Mouse (Mus musculus) liver, embryonic 14.5 days (tissue): ENCODE data around the gene Alkbh7. TPM values are rescaled to one million over a fixed set of nuclear protein-coding genes. Genes with fewer than 3 reads are reported as not detected.
A peak's percentile ranks its signal among the peaks of the same experiment; 100 is the strongest.

ENCODE experiments used
- ATAC-seq: fragments of 200-750 bp; cut with Nextera tagmentation; 2 replicates; pipeline ENCODE4 v1.8.0; 2017; ENCODE audit warnings: moderate number of reproducible peaks, mild to moderate bottlenecking, moderate library complexity; ENCODE audit not compliant: insufficient read depth
- DNase-seq, 3 experiments: peaks; one replicate each; pipeline ENCODE4 v3.0.0-alpha.2; 2012 to 2013; ENCODE audit warnings: low read depth in 3 of 3, low spot score in 3 of 3
- H3K27ac ChIP-seq: fragments of 300-500 bp; sonication (generic); 2 replicates; pipeline ENCODE4 v1.5.1; 2014; ENCODE audit warnings: moderate library complexity, mild to moderate bottlenecking, control low read depth, inconsistent platforms
- H3K27me3 ChIP-seq: fragments of 300-500 bp; sonication (generic); 2 replicates; pipeline ENCODE4 v1.6.1; 2014; ENCODE audit warnings: mild to moderate bottlenecking, low read length, moderate library complexity; ENCODE audit not compliant: control insufficient read depth, insufficient read depth
- H3K36me3 ChIP-seq: fragments of 300-500 bp; sonication (generic); replicated peaks from 2 replicates; pipeline ENCODE4 v1.6.1; 2014; ENCODE audit warnings: low read depth; ENCODE audit not compliant: control insufficient read depth, insufficient read depth
- H3K4me1 ChIP-seq, 2 experiments: fragments of 200-500 bp in 1 of 2; fragments of 300-500 bp in 1 of 2; sonication (generic) in 1 of 2; replicated peaks; 2 replicates each; pipeline ENCODE4 v1.6.1; 2012 to 2014; ENCODE audit warnings: antibody characterized with exemption in 1 of 2, inconsistent platforms in 1 of 2, low read length in 1 of 2; ENCODE audit not compliant: control insufficient read depth in 2 of 2, insufficient read depth in 2 of 2
- H3K4me2 ChIP-seq: fragments of 300-500 bp; sonication (generic); 2 replicates; pipeline ENCODE4 v1.6.1; 2014; ENCODE audit warnings: low read depth, mild to moderate bottlenecking, control low read depth, moderate library complexity
- H3K4me3 ChIP-seq, 2 experiments: fragments of 200-500 bp in 1 of 2; fragments of 300-500 bp in 1 of 2; sonication (generic) in 1 of 2; 2 replicates each; pipeline ENCODE4 v1.5.1; 2012 to 2014; ENCODE audit warnings: low read depth in 2 of 2, low read length in 2 of 2, mild to moderate bottlenecking in 2 of 2, control low read depth in 1 of 2, inconsistent platforms in 1 of 2, moderate library complexity in 1 of 2; ENCODE audit not compliant: insufficient read depth in 1 of 2
- H3K9ac ChIP-seq: fragments of 300-500 bp; sonication (generic); replicated peaks from 2 replicates; pipeline ENCODE4 v1.6.1; 2014; ENCODE audit warnings: mild to moderate bottlenecking, control low read depth, moderate library complexity
- H3K9me3 ChIP-seq: fragments of 300-500 bp; sonication (generic); 2 replicates; pipeline ENCODE4 v1.6.1; 2016; ENCODE audit warnings: low read length, mixed read lengths; ENCODE audit not compliant: control insufficient read depth
- CTCF ChIP-seq: IDR thresholded peaks from 2 replicates; pipeline ENCODE4 v1.5.1; 2016; ENCODE audit warnings: antibody characterized with exemption, low read depth, control low read depth
- EP300 ChIP-seq: IDR thresholded peaks from 2 replicates; pipeline ENCODE4 v1.6.1; 2016; ENCODE audit warnings: antibody characterized with exemption, low read depth
- WGBS: fragments of 180-500 bp; shearing (Covaris S2); extraction: QIAGEN DNeasy Blood & Tissue Kit; methylation state at CpG from one replicate; pipeline ENCODE4 v1.1.7; 2014; ENCODE audit not compliant: insufficient replicate concordance; 5-methylcytosine and 5-hydroxymethylcytosine counted together
- polyA plus RNA-seq, 2 experiments: library from polyadenylated mRNA; depleted of rRNA in 1 of 2; stranded (reverse) in 1 of 2; unstranded in 1 of 2; fragments of >200 nt; fragmentation: Nextera tagmentation in 1 of 2; extraction: Ambion mirVana in 1 of 2; gene quantifications; 2 replicates each; pipeline versions ENCODE4 v1.2.1 to v1.2.3; 2012 to 2014

Gene Alkbh7
- polyA plus RNA-seq, 2 experiments = 12.1 to 15.4 TPM

DNA sequence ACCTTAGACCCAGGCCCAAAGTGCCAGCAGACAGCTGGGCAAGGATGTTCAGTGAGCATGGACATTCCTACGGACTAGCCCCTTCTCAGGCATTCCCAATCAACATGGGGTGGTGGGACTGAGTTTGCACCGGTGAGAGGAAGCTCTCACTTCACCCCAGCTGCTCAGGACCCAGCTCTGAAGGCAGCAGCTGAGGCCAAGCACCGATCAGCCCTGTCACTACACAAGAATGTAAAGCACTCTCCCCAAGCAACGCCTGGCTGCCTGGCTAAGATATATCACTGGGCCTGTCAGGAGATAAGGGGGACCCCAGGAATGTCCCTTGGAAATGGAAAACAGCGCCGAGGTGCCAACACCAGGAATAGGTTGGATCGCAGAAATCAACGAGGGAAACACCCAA is 4.1 kb downstream of the Alkbh7 start:
- Histone ChIP-seq H3K9ac (no peak overlapping the region), H3K4me1 (peaks cover 8 to 15% of the 10 kb centered on the region in 2 experiments; a peak in 3 of 4 replicates), H3K9me3 (no peaks in the 10 kb centered on the region), H3K36me3 (peaks cover 33% of the 10 kb centered on the region), H3K4me2 (no peak overlapping the region), H3K27ac (no peak overlapping the region), H3K27me3 (no peaks in the 10 kb centered on the region), H3K4me3 (no peak overlapping the region)
- TF ChIP-seq CTCF (no peak), EP300 (no peak)
- no peak for DNase-seq
- no peak for ATAC-seq
- WGBS = 55% methylated on average over 8 of the region's 8 CpGs

DNA sequence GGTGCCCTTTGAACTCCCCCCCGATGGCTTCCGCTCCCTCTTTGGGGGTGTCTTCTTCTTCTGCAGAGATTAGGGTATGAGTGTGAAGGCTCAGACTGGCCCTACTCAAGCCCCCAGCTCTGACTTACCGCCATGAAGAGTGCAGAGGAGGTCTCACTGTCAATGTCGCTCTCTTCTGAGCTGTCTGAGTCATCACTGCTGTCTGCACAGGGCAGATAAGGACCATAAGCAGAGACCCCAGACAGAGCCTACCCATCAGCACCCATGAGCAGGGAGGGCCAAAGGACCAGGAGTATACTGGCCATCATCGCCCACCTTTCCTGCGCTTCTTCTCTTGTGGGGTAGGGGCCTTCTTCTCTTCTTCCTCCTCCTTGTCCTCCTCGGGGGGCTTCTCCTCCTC is 6.9 kb downstream of the Alkbh7 start:
- no peak overlapping the region for H3K27ac ChIP-seq
- ATAC-seq (peak; percentile 71), DNase-seq (no peak)
- WGBS = 55% methylated on average over 7 of the region's 7 CpGs
- no peaks in the 10 kb centered on the region for H3K9me3 ChIP-seq
- TF ChIP-seq EP300 (peak; percentile 51), CTCF (no peak)
- H3K27me3 ChIP-seq = no peaks in the 10 kb centered on the region
- peaks cover 5 to 7% of the 10 kb centered on the region in 2 experiments; a peak in 3 of 4 replicates for H3K4me1 ChIP-seq
- H3K4me3 ChIP-seq = no peak overlapping the region
- peaks cover 55% of the 10 kb centered on the region for H3K36me3 ChIP-seq
- H3K9ac ChIP-seq = no peak overlapping the region
- H3K4me2 ChIP-seq = no peak overlapping the region

DNA sequence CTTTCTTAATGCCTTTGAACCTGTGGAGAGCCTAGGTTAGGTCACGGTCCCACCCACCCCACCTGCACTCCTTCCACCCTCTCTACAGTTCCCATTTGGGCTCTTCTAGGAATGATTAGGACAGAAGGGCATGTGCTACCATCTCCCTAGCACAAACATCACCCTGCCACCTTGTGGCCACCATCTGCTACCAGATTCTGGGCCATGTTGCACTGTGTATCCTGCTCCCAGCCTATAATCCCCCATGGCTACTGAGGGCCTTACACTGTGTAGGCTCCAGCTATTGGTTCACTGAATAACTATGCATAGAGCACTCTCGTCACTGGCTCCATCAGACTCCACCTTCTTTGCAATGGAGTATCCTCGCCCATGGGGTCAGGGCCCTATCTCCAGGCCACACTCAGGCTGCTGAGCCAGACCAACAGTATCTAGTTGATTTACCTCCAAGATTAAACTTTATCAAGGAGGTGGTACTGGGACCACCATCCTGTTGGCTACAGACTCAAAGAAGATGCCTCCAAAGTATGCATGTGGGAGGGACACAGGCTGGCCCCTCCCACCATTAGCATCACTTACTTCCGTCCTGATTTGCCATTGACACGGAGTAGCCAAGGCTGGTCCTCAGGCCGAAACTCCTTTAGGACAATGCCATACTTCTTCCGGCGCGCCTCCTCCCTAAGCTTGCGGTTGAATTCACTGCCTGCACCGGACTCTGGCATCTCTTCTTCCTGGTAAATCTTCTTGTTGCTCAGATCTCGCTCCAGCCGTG is 10.2 kb downstream of the Alkbh7 start:
- H3K36me3 ChIP-seq = peaks cover 55% of the 10 kb centered on the region
- no peaks in the 10 kb centered on the region for H3K27me3 ChIP-seq
- H3K27ac ChIP-seq = no peak overlapping the region
- no peak overlapping the region for H3K4me3 ChIP-seq
- H3K4me2 ChIP-seq = no peak overlapping the region
- 79% methylated on average over 13 of the region's 13 CpGs for WGBS
- peaks cover 18 to 22% of the 10 kb centered on the region in 2 experiments for H3K4me1 ChIP-seq
- H3K9me3 ChIP-seq = no peaks in the 10 kb centered on the region
- TF ChIP-seq CTCF (peak; percentile 60), EP300 (no peak)
- no peak for ATAC-seq
- H3K9ac ChIP-seq = no peak overlapping the region
- DNase-seq = no peak

DNA sequence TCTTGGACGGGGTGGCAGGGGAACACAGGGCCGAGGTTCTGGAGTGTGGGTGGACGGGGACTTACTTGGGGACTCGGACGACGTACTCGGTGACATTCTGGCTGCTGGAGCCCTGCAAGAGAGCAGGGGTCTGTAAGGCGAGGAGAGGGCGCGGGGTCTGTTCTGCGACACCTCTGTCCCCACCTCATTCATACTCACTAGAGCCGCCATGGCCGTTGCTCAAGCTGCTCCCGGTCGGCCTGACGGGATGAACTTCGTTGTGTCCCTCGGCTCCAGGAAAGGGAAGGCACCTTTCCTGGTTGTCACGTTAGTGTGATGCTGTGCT is 13.7 kb downstream of the Alkbh7 start:
- 0% methylated on average over 19 of the region's 19 CpGs for WGBS
- Histone ChIP-seq H3K36me3 (peaks cover 27% of the 10 kb centered on the region), H3K4me3 (peak overlapping the region; percentile 73 to 93), H3K9me3 (no peaks in the 10 kb centered on the region), H3K9ac (peak overlapping the region; percentile 92), H3K27ac (peak overlapping the region; percentile 84), H3K4me1 (peaks cover 17 to 19% of the 10 kb centered on the region in 2 experiments), H3K4me2 (peak overlapping the region; percentile 90), H3K27me3 (no peaks in the 10 kb centered on the region)
- no peak for TF ChIP-seq CTCF
- no peak; the same call in 1 of the 2 replicates for TF ChIP-seq EP300
- ATAC-seq = peak; percentile 56
- no peak for DNase-seq

DNA sequence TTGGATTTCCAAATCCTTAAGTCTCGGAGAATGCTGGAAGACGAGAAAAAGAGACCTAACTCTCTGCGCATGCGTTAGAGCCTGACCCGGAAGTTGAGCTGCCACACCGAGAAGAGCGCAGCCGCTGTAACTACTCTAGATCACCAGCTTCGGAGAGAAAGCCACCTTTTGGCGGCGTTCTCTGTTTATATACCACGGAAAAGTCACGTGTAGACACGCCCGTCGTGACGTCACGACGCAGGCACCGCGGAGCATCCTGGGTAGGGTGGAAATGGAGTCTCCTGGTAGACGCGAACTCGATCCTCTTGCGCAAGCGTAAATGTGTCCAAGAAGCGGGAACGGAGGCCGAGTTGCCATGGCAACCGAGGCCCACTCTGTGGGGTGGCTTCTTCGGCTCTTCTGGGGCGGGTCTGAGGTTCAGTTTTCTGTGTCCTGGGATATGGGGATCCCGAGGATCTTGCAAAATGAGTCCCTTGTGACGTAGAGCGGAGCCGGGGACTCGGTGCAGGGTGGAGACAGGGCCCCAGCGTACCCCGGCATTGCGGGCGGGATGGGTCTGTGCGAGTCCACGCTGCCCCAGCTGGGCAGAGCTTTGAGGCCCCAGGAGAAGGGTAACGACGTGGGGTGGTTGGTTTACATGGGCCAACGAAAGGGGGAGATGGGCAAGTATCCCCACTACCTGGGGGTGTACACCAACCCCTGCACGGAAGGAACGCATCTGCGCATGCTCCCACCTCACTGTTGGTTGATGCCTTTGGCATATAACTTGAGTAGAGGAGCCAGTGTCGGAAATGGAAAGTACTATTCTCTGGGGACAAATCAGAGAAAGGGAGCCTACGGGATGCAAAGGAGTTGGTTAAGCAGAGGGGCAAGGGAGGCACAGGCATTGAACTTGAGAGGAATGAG is 14.3 kb downstream of the Alkbh7 start, which contains the start of the genes Gtf2f1 and Gm17949:
Gtf2f1 (minus strand) TSS at position 53 of the 906 bp plus-strand sequence.
Gm17949 (plus strand) TSS at position 234 of the 906 bp plus-strand sequence.
- Histone ChIP-seq H3K9me3 (no peaks in the 10 kb centered on the region), H3K9ac (peak within 1 kb of the TSS; percentile 92), H3K4me2 (peak within 1 kb of the TSS; percentile 90), H3K4me3 (peak within 1 kb of the TSS; percentile 73 to 93), H3K27ac (peak within 1 kb of the TSS; percentile 84), H3K4me1 (peaks cover 17 to 21% of the 10 kb centered on the region in 2 experiments), H3K36me3 (peaks cover 21% of the 10 kb centered on the region), H3K27me3 (no peaks in the 10 kb centered on the region)
- DNase-seq = peak; percentile 93 to 97 (median 94)
- ATAC-seq = peak; percentile 87
- WGBS = 2% methylated on average over 51 of the region's 51 CpGs
- TF ChIP-seq EP300 = no peak; the same call in 1 of the 2 replicates
- TF ChIP-seq CTCF = peak; percentile 35
